Comparison of ENCODE assay signal across 19 mouse cellular contexts in genomic region chr5:84353069-84353468, GRCm38 (mm10).
DNase-seq lines count a peak whose midpoint lies in the region; ATAC-seq lines count a peak whose summit lies in the region.
"Had no signal": no experiment of that assay in that cellular context is flagged by ENCODE, and none has a peak within 500 bp of the region (broad histone marks: within the 10 kb centered on the region; RNA-seq: fewer than 3 reads in every experiment).

No protein-coding gene starts in this region.

- peak; percentile 27; the same call in 1 of the 2 replicates for ATAC-seq in forebrain, embryonic 12.5 days (ENCODE audit: low FRiP score)
- ATAC-seq in hindbrain, embryonic 16.5 days = 0 out of 2 replicates have a peak, but pooled peaks have one; percentile 27
- ATAC-seq in hindbrain, embryonic 12.5 days (ENCODE audit: low FRiP score) = no peak
- ATAC-seq in midbrain, embryonic 15.5 days (replicated peaks) = peak; percentile 65; the same call in 1 of the 2 replicates
- no peak for ATAC-seq in kidney, embryonic 16.5 days (ENCODE audit: low FRiP score, low TSS enrichment)
- ATAC-seq: intestine, embryonic 15.5 days; Patski had no signal

- no peak overlapping the region for H3K27ac ChIP-seq in forebrain, embryonic 12.5 days
- H3K27ac ChIP-seq in forebrain, embryonic 10.5 days = no peak overlapping the region
- no peak overlapping the region for H3K27ac ChIP-seq in hindbrain, embryonic 16.5 days (ENCODE audit: low read depth, low read length)
- no peak overlapping the region for H3K27ac ChIP-seq in hindbrain, embryonic 12.5 days
- H3K27ac ChIP-seq in midbrain, embryonic 15.5 days = no peak overlapping the region
- H3K27ac ChIP-seq in kidney, embryonic 16.5 days (ENCODE audit: low read length) = no peak overlapping the region
- H3K27ac ChIP-seq: embryonic facial prominence, embryonic 10.5 days; heart, adult 2 months; hindbrain, embryonic 10.5 days; intestine, embryonic 15.5 days had no signal

- no peaks in the 10 kb centered on the region for H3K36me3 ChIP-seq in forebrain, embryonic 12.5 days (replicated peaks)
- no peaks in the 10 kb centered on the region for H3K36me3 ChIP-seq in forebrain, embryonic 10.5 days (replicated peaks)
- H3K36me3 ChIP-seq in hindbrain, embryonic 16.5 days (ENCODE audit: control insufficient read depth, insufficient read depth, low read length) = no peaks in the 10 kb centered on the region
- no peaks in the 10 kb centered on the region for H3K36me3 ChIP-seq in hindbrain, embryonic 12.5 days
- no peaks in the 10 kb centered on the region for H3K36me3 ChIP-seq in midbrain, embryonic 15.5 days (replicated peaks)
- no peaks in the 10 kb centered on the region for H3K36me3 ChIP-seq in kidney, embryonic 16.5 days (ENCODE audit: insufficient read depth, low read length)
- H3K36me3 ChIP-seq: embryonic facial prominence, embryonic 10.5 days; hindbrain, embryonic 10.5 days; intestine, embryonic 15.5 days had no signal

- no peak overlapping the region for H3K4me3 ChIP-seq in forebrain, embryonic 12.5 days (replicated peaks)
- H3K4me3 ChIP-seq in forebrain, embryonic 10.5 days = no peak overlapping the region
- H3K4me3 ChIP-seq in hindbrain, embryonic 16.5 days (ENCODE audit: low read length) = no peak overlapping the region
- H3K4me3 ChIP-seq in hindbrain, embryonic 12.5 days = no peak overlapping the region
- H3K4me3 ChIP-seq in midbrain, embryonic 15.5 days = no peak overlapping the region
- H3K4me3 ChIP-seq in kidney, embryonic 16.5 days (ENCODE audit: low read length) = no peak overlapping the region
- H3K4me3 ChIP-seq: embryonic facial prominence, embryonic 10.5 days; heart, adult 2 months; hindbrain, embryonic 10.5 days; intestine, embryonic 15.5 days had no signal

- no peak for DNase-seq in forebrain, embryonic 10.5 days (ENCODE audit: extremely low spot score, low spot score)
- peak; percentile 18 for DNase-seq in R1 (ENCODE audit: low read depth, low spot score)
- no peak for DNase-seq in thymus, adult 18-20 months
- DNase-seq: adrenal gland, adult 8-10 months; adrenal gland, postnatal 36 days; cerebellum, adult 2 months; cerebellum, postnatal 10 days; gastrocnemius, postnatal 14 days; heart, adult 2 months had no signal

- no peaks in the 10 kb centered on the region for H3K9me3 ChIP-seq in forebrain, embryonic 12.5 days
- no peaks in the 10 kb centered on the region for H3K9me3 ChIP-seq in forebrain, embryonic 10.5 days
- no peaks in the 10 kb centered on the region for H3K9me3 ChIP-seq in hindbrain, embryonic 16.5 days (ENCODE audit: control insufficient read depth, low read length)
- no peaks in the 10 kb centered on the region for H3K9me3 ChIP-seq in hindbrain, embryonic 12.5 days (replicated peaks)
- no peaks in the 10 kb centered on the region for H3K9me3 ChIP-seq in midbrain, embryonic 15.5 days
- H3K9me3 ChIP-seq in kidney, embryonic 16.5 days (ENCODE audit: low read length) = no peaks in the 10 kb centered on the region
- H3K9me3 ChIP-seq: embryonic facial prominence, embryonic 10.5 days; hindbrain, embryonic 10.5 days; intestine, embryonic 15.5 days had no signal

- no peaks in the 10 kb centered on the region for H3K27me3 ChIP-seq in forebrain, embryonic 12.5 days
- no peaks in the 10 kb centered on the region for H3K27me3 ChIP-seq in forebrain, embryonic 10.5 days (ENCODE audit: poor library complexity, severe bottlenecking)
- H3K27me3 ChIP-seq in hindbrain, embryonic 16.5 days (replicated peaks; ENCODE audit: control insufficient read depth, insufficient read depth, low read length) = no peaks in the 10 kb centered on the region
- no peaks in the 10 kb centered on the region for H3K27me3 ChIP-seq in hindbrain, embryonic 12.5 days
- no peaks in the 10 kb centered on the region for H3K27me3 ChIP-seq in midbrain, embryonic 15.5 days (replicated peaks)
- H3K27me3 ChIP-seq in kidney, embryonic 16.5 days (ENCODE audit: insufficient read depth, low read length) = no peaks in the 10 kb centered on the region
- H3K27me3 ChIP-seq: intestine, embryonic 15.5 days had no signal

- H3K4me2 ChIP-seq in forebrain, embryonic 12.5 days = no peak overlapping the region
- H3K4me2 ChIP-seq in hindbrain, embryonic 16.5 days (ENCODE audit: low read length) = no peak overlapping the region
- no peak overlapping the region for H3K4me2 ChIP-seq in hindbrain, embryonic 12.5 days (replicated peaks)
- H3K4me2 ChIP-seq in midbrain, embryonic 15.5 days = no peak overlapping the region
- H3K4me2 ChIP-seq in kidney, embryonic 16.5 days (replicated peaks; ENCODE audit: low read depth, low read length) = no peak overlapping the region
- H3K4me2 ChIP-seq: heart, embryonic 11.5 days; intestine, embryonic 15.5 days had no signal

- no peak overlapping the region for H3K9ac ChIP-seq in forebrain, embryonic 12.5 days
- no peak overlapping the region for H3K9ac ChIP-seq in hindbrain, embryonic 16.5 days (ENCODE audit: low read depth, low read length)
- H3K9ac ChIP-seq in hindbrain, embryonic 12.5 days = no peak overlapping the region
- no peak overlapping the region for H3K9ac ChIP-seq in midbrain, embryonic 15.5 days
- H3K9ac ChIP-seq in kidney, embryonic 16.5 days (replicated peaks; ENCODE audit: low read length) = no peak overlapping the region
- H3K9ac ChIP-seq: intestine, embryonic 15.5 days had no signal

- H3K4me1 ChIP-seq in forebrain, embryonic 12.5 days = 0 out of 2 replicates have a peak, but pooled peaks cover 8% of the 10 kb centered on the region
- H3K4me1 ChIP-seq in forebrain, embryonic 10.5 days = no peaks in the 10 kb centered on the region; the same call in 1 of the 2 replicates
- no peaks in the 10 kb centered on the region for H3K4me1 ChIP-seq in hindbrain, embryonic 16.5 days (ENCODE audit: control insufficient read depth, insufficient read depth, low read depth, low read length)
- no peaks in the 10 kb centered on the region for H3K4me1 ChIP-seq in hindbrain, embryonic 12.5 days
- H3K4me1 ChIP-seq in midbrain, embryonic 15.5 days = no peaks in the 10 kb centered on the region
- H3K4me1 ChIP-seq in kidney, embryonic 16.5 days (ENCODE audit: insufficient read depth, low read length) = no peaks in the 10 kb centered on the region
- H3K4me1 ChIP-seq: embryonic facial prominence, embryonic 10.5 days; hindbrain, embryonic 10.5 days; intestine, embryonic 15.5 days had no signal

- 70% methylated on average over 5 of the region's 5 CpGs for WGBS in forebrain, embryonic 12.5 days
- 85% methylated on average over 5 of the region's 5 CpGs for whole genome bisulfite sequencing in forebrain, embryonic 10.5 days
- 88% methylated on average over 5 of the region's 5 CpGs for WGBS in hindbrain, embryonic 16.5 days
- 77% methylated on average over 5 of the region's 5 CpGs for WGBS in hindbrain, embryonic 12.5 days
- 62% methylated on average over 5 of the region's 5 CpGs for WGBS in midbrain, embryonic 15.5 days
- 81% methylated on average over 5 of the region's 5 CpGs for WGBS in kidney, embryonic 16.5 days

Comparison
In these comparisons a context has a peak if more than half of its experiments do, and no peak if none do; other contexts are left out.
1. ATAC-seq: peak in forebrain, embryonic 12.5 days (single experiment), hindbrain, embryonic 16.5 days (single experiment) and midbrain, embryonic 15.5 days (single experiment); none in hindbrain, embryonic 12.5 days (single experiment) and kidney, embryonic 16.5 days (single experiment).